Mouse (Mus musculus) pancreas, adult 10 weeks (tissue): Measurements from ENCODE around the gene Slc16a6. TPM values are rescaled to one million over a fixed set of nuclear protein-coding genes. Genes with fewer than 3 reads are reported as not detected.

Source experiments
- polyA plus RNA-seq: library from polyadenylated mRNA; stranded (reverse); fragments of 350-450 nt; fragmentation: Illumina TruSeq; extraction: RNeasy Lipid Tissue Mini Kit (QIAGEN cat#74804); gene quantifications from one replicate; pipeline ENCODE4 v1.2.3, GENCODE M21; 2015; ENCODE audit warnings: low read depth, low replicate concordance; ENCODE audit not compliant: insufficient read depth

Gene Slc16a6
- 5.0 TPM for polyA plus RNA-seq

GRCm38 (mm10) chr11:109473171-109474085, at the start of gene Slc16a6, which contains the start of gene Arsg:
Slc16a6 (minus strand) TSS chr11:109473598.
Arsg (plus strand) TSS chr11:109473374.

DNA sequence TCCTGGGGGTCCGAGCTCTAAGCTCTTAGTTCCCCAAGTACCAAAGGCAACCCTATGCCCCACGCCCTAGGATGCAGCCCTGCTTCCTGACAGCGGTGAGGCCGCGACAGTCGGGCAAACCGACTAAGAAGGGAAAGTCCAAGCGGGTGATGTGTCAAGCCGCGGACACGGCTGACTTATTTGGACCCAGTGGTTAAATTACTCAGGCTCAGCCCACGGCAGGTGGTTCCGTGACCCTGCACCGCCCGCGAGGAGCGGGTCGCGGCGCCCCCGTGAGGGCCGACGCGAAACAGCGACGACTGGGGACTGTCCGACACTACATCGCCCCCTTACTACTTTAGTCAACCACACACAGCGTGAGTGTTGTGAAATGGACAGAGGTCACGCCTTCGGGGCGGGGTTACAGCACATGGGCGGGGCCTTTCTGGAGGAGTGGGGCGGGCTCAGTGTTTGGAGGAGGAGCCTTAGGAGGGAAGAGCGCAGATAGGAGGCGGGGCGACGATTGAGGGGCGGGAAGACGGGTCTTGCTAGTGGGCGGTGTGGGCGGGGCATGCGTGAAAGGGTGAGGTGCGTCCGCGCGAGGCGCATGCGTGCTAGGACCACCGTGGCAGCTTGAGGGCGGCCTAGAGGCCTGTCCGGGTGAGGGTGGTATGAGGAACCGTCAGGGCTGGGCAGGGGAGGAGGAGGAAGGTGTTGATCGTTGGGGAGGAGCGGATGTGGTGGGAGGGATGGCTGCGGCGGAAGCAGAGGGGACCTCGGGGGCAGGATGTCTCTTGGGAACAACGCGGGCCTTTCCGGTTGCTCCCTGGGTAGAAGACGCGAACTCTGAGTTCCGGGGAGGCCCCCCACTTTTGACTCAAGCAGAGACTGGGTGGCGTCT, 47.8 kb downstream of the Slc16a6 start, which contains the start of gene Amz2:
Gene Amz2, plus strand, starts transcription at position 555 of the 880 bp plus-strand sequence.

DNA sequence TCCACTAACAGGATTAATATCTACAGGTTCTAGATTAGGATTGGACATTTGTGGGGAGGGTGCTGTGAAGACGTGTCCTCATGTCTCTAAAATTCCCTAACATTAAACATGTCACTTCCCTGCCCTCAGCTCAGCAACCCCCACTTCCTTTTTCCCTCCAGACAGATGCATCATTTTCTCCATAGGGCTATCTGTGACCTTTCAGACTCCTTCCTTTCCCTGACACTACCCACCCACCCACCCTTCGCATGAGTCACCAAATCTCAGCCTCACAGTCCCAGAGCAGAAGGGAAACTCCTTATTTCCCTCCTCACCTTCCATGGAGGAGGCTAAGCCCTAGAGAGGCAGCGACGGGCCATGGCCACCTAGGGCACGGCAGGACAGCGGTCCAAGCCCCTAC, 59.8 kb downstream of the Slc16a6 start, which contains the start of gene 9930022D16Rik:
Gene 9930022D16Rik, plus strand, starts transcription at position 301 of the 400 bp plus-strand sequence.

Other genes starting within 250 kb of the Slc16a6 start
- 2.5 TPM for gene Rgs9, start 175.5 kb downstream of the Slc16a6 start, polyA plus RNA-seq
- 4.2 TPM for gene Gna13, start 110.8 kb downstream of the Slc16a6 start, polyA plus RNA-seq
- gene 9930022D16Rik, start 59.7 kb downstream of the Slc16a6 start, polyA plus RNA-seq = not detected
- gene Amz2, start 47.7 kb downstream of the Slc16a6 start, polyA plus RNA-seq = 12.2 TPM
- 8.0 TPM for gene Arsg, start 224 bp downstream of the Slc16a6 start, polyA plus RNA-seq
- 5.7 TPM for gene Wipi1, start 138.4 kb upstream of the Slc16a6 start, polyA plus RNA-seq
- gene Prkar1a, start 175.8 kb upstream of the Slc16a6 start, polyA plus RNA-seq = 40.1 TPM
- 6.5 TPM for gene Fam20a, start 248.7 kb upstream of the Slc16a6 start, polyA plus RNA-seq